Mouse (Mus musculus) kidney, adult 8-10 months (tissue): Measurements from ENCODE around the gene Defb43.

Experiments
- DNase-seq, 2 experiments: peaks; one replicate each; pipeline ENCODE4 v3.0.0; 2022

Gene Defb43

GRCm38 (mm10) chr14:63011471-63011870 is at the start of gene Defb43:
Gene Defb43 (plus strand): TSS chr14:63011771.
- no peak for DNase-seq

- no peak for DNase-seq
Observed at GRCm38 (mm10) chr14:62963632-62964031, 47.9 kb upstream of the Defb43 start.

GRCm38 (mm10) chr14:62965342-62965741 is 46.2 kb upstream of the Defb43 start:
- no peak for DNase-seq

- peak in 1 of 2 experiments; percentile 13 for DNase-seq
Observed at GRCm38 (mm10) chr14:62965811-62966520, 45.6 kb upstream of the Defb43 start.

- DNase-seq: peak; percentile 12 to 75
Observed at GRCm38 (mm10) chr14:62975046-62975445, 36.5 kb upstream of the Defb43 start.

- DNase-seq: no peak
Observed at GRCm38 (mm10) chr14:62979815-62980214, 31.8 kb upstream of the Defb43 start.

- no peak for DNase-seq
Observed at GRCm38 (mm10) chr14:62984410-62984809, 27.2 kb upstream of the Defb43 start, which contains the start of gene Defb48. Gene Defb48 (minus strand): TSS chr14:62984510.

- no peak for DNase-seq
Observed at GRCm38 (mm10) chr14:62991271-62991670, 20.3 kb upstream of the Defb43 start.

GRCm38 (mm10) chr14:62991849-62992510 is 19.6 kb upstream of the Defb43 start:
- DNase-seq: no peak

- DNase-seq: no peak
Observed at GRCm38 (mm10) chr14:62997777-62998176, 13.8 kb upstream of the Defb43 start, which contains the start of gene Defb47. Gene Defb47 (plus strand): TSS chr14:62998077.

GRCm38 (mm10) chr14:62998977-62999376 is 12.6 kb upstream of the Defb43 start:
- no peak for DNase-seq

GRCm38 (mm10) chr14:63002588-63002987 is 9.0 kb upstream of the Defb43 start:
- DNase-seq: no peak

- DNase-seq: no peak
Observed at GRCm38 (mm10) chr14:63013082-63013481, 1.5 kb downstream of the Defb43 start.

GRCm38 (mm10) chr14:63014667-63015066 is 3.1 kb downstream of the Defb43 start:
- no peak for DNase-seq

GRCm38 (mm10) chr14:63020524-63021156 is 9.1 kb downstream of the Defb43 start:
- DNase-seq: no peak

GRCm38 (mm10) chr14:63046691-63047090 is 35.1 kb downstream of the Defb43 start, which contains the start of gene Defb42:
Gene Defb42 (plus strand): TSS chr14:63046991.
- no peak for DNase-seq

- no peak for DNase-seq
Observed at GRCm38 (mm10) chr14:63049910-63050370, 38.4 kb downstream of the Defb43 start, which contains the start of gene Defb30. Gene Defb30 (minus strand): TSS chr14:63049960.

GRCm38 (mm10) chr14:63050769-63051168 is 39.2 kb downstream of the Defb43 start:
- peak; percentile 29 to 65 for DNase-seq

GRCm38 (mm10) chr14:63054729-63055128 is 43.2 kb downstream of the Defb43 start:
- no peak for DNase-seq

GRCm38 (mm10) chr14:63060361-63060760 is 48.8 kb downstream of the Defb43 start:
- no peak for DNase-seq

- DNase-seq: no peak
Observed at GRCm38 (mm10) chr14:63062184-63062583, 50.6 kb downstream of the Defb43 start.

GRCm38 (mm10) chr14:63065391-63065790 is 53.8 kb downstream of the Defb43 start:
- peak; percentile 20 to 30 for DNase-seq

- DNase-seq: peak in 1 of 2 experiments; percentile 68
Observed at GRCm38 (mm10) chr14:63066630-63067310, 55.2 kb downstream of the Defb43 start.
